Mouse (Mus musculus) embryonic facial prominence, embryonic 13.5 days (tissue): Measurements from ENCODE around the gene Flnb. TPM values are rescaled to one million over a fixed set of nuclear protein-coding genes. Genes with fewer than 3 reads are reported as not detected.

Experiments used
- ATAC-seq: fragments of 200-750 bp; cut with Nextera tagmentation; 2 replicates; pipeline ENCODE4 v1.8.0; 2017; ENCODE audit warnings: low read depth; ENCODE audit not compliant: insufficient number of reproducible peaks, insufficient read depth, low FRiP score, low TSS enrichment
- H3K27ac ChIP-seq: fragments of 300-500 bp; sonication (generic); 2 replicates; pipeline ENCODE4 v1.5.1; 2015; ENCODE audit warnings: moderate library complexity, mild to moderate bottlenecking, inconsistent platforms
- H3K27me3 ChIP-seq: fragments of 300-500 bp; sonication (generic); 2 replicates; pipeline ENCODE4 v1.6.1; 2015; ENCODE audit warnings: mild to moderate bottlenecking, inconsistent platforms
- H3K36me3 ChIP-seq: fragments of 300-500 bp; sonication (generic); 2 replicates; pipeline ENCODE4 v1.6.1; 2015; ENCODE audit warnings: mild to moderate bottlenecking, inconsistent platforms
- H3K4me1 ChIP-seq: fragments of 300-500 bp; sonication (generic); 2 replicates; pipeline ENCODE4 v1.6.1; 2015; ENCODE audit warnings: inconsistent platforms
- H3K4me2 ChIP-seq: fragments of 300-500 bp; sonication (generic); 2 replicates; pipeline ENCODE4 v1.6.1; 2015; ENCODE audit warnings: moderate library complexity, mild to moderate bottlenecking, inconsistent platforms
- H3K4me3 ChIP-seq: fragments of 300-500 bp; sonication (generic); 2 replicates; pipeline ENCODE4 v1.5.1; 2015; ENCODE audit warnings: mild to moderate bottlenecking, inconsistent platforms
- H3K9ac ChIP-seq: fragments of 300-500 bp; sonication (generic); 2 replicates; pipeline ENCODE4 v1.6.1; 2015; ENCODE audit warnings: mild to moderate bottlenecking, inconsistent platforms
- H3K9me3 ChIP-seq: fragments of 300-500 bp; sonication (generic); 2 replicates; pipeline ENCODE4 v1.6.1; 2016; ENCODE audit warnings: inconsistent platforms
- WGBS: fragments of 180-500 bp; shearing (Covaris S2); methylation state at CpG from one replicate; pipeline ENCODE4 v1.1.7; 2015; ENCODE audit warnings: mixed read lengths; 5-methylcytosine and 5-hydroxymethylcytosine counted together
- polyA plus RNA-seq: library from polyadenylated mRNA; unstranded; fragments of >200 nt; fragmentation: Nextera tagmentation; extraction: Ambion mirVana; gene quantifications from 2 replicates; pipeline ENCODE4 v1.2.1, GENCODE M21; 2015

The Flnb gene
- polyA plus RNA-seq, result 23.9 and 30.7 TPM in 2 replicates

DNA sequence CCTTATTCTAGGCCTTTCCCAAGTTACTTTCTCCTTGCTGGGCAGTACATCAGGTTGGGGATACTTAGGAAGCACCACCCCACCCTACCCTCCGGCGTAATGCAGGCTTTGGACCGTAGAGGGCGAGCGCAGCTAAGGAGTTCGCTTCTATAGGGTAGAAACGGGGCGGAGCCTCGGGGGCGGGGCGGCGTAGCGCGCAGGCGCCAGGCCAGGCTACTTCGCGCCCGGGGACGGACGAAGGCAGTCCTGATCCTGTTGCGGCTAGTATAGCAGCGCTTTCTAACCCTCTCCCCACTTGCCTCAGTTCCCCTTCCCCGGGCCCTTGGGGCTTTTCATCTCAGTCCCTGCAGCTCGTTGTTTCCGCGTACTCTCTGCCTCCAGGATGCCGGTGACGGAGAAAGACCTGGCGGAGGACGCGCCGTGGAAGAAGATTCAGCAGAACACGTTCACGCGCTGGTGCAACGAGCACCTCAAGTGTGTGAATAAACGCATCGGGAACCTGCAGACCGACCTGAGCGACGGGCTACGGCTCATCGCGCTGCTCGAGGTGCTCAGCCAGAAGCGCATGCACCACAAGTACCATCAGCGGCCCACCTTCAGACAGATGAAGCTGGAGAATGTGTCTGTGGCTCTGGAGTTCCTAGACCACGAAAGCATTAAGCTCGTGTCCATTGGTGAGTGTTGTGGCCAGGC, at the start of gene Flnb:
Gene Flnb, plus strand, starts transcription at position 188 of the 693 bp plus-strand sequence.
- under 1% methylated on average over 49 of the region's 49 CpGs for whole genome bisulfite sequencing
- ATAC-seq, result peak; percentile 93
- peak within 1 kb of the TSS; percentile 87 for H3K9ac ChIP-seq
- H3K27me3 ChIP-seq, result no peaks in the 10 kb centered on the region
- H3K9me3 ChIP-seq, result no peaks in the 10 kb centered on the region
- H3K4me3 ChIP-seq, result peak within 1 kb of the TSS; percentile 67
- H3K36me3 ChIP-seq, result no peaks in the 10 kb centered on the region
- H3K4me1 ChIP-seq, result peaks cover 39% of the 10 kb centered on the region
- H3K4me2 ChIP-seq, result peak within 1 kb of the TSS; percentile 88
- H3K27ac ChIP-seq, result peak within 1 kb of the TSS; percentile 80

DNA sequence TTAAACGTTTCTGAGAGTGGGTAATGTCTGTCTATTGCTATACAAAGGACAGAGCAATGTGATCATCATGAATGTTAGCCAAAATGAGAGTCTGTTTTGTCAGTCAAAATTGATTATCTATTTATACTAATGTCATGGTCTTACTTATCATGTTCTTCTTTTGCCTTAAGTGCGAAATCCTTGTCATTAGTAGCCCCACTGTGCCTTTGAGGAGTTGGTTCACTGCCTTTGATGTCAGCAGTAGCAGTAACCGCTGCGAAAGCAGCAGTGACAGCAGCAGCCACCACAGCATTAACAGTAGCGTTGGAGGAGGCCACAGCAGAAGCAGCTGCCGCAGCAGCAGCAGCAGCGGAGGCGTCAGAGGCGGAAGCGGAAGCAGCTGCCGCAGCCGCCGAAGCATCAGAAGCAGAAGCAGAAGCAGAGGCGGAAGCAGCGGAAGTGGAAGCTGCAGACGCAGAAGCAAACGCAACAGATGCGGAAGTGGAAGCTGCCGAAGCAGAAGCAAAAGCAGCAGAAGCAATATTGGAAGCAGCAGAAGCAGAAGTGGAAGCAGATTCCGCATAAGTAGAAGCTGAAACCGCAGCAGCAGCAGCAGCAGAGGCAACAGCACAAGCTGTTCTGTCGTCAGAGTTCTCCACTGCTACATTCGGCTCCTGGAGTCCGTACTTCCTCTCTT, 43.9 kb upstream of the Flnb start:
- 42% methylated on average over 24 of the region's 24 CpGs for WGBS
- 0 out of 2 replicates have a peak, but pooled peaks have one; percentile 26 for ATAC-seq

DNA sequence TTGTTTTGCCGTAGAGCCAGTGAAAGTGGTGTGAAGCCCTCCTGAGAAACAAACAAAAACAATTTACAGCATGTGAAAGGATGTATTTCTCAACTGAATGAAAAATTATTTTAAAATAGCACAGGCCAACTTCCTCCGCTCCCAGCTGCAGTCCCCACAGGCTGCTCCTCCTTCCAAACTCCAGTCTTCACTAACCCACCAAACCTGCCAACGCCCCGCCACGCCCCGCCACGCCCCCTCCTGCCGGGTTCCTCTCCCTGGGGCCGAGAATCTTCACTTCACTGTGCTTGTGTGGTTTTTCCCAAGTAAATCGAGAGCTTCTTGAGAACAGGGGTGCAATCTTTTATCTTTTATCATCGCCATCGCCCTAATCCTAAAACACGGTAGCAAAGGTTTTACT, 31.7 kb upstream of the Flnb start:
- Histone ChIP-seq H3K27me3 (peaks cover 2% of the 10 kb centered on the region), H3K27ac (no peak overlapping the region), H3K4me2 (no peak overlapping the region), H3K36me3 (no peaks in the 10 kb centered on the region), H3K9ac (no peak overlapping the region), H3K9me3 (no peaks in the 10 kb centered on the region), H3K4me3 (no peak overlapping the region), H3K4me1 (peaks cover 2% of the 10 kb centered on the region; the same call in 1 of the 2 replicates)
- 35% methylated on average over 13 of the region's 13 CpGs for WGBS
- no peak for ATAC-seq

More for the DNA sequence above, 43.9 kb upstream of the Flnb start:
- H3K27me3 ChIP-seq, result no peaks in the 10 kb centered on the region
- H3K27ac ChIP-seq, result peak overlapping the region; percentile 35; the same call in 1 of the 2 replicates
- H3K4me2 ChIP-seq, result peak overlapping the region; percentile 56
- H3K9ac ChIP-seq, result peak overlapping the region; percentile 67
- H3K9me3 ChIP-seq, result no peaks in the 10 kb centered on the region
- H3K36me3 ChIP-seq, result no peaks in the 10 kb centered on the region
- peak overlapping the region; percentile 48 for H3K4me3 ChIP-seq
- no peaks in the 10 kb centered on the region for H3K4me1 ChIP-seq

DNA sequence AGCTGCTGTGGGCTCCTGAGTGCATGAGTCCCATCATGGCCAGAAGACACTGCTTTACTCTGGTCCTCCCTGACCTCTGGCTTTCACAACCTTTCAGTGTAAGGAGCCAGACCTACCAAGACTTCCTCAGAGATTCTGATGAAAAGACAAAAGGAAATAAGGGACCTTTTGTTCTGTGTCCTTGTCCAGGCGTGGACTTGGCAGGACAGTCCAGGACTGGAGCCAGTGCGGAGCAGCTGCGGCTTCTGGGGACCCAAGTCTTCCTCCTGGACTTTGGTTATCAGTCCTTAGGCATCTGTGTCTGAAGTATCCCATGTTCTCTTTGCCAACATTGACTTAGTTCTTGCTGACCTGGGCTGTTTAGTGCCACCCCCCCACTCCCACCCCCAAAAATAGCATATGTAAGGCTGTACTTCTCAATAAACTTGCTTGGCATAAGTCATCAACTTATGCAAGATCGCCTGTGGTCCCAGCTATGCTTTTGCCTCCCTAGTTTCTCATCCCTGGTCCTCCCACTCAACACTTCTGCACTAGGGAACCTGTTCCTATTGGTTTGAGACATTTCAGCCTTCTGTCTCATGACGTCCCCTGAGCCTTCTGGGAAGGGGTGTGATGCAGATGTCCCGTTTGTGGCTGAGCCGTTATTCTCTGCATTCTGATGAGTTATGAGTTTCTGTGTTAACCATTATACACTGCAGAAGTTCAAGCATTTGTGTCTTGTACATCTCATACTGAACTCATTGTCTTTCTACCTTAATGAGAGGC, 28.3 kb upstream of the Flnb start:
- no peak overlapping the region for H3K4me3 ChIP-seq
- no peaks in the 10 kb centered on the region for H3K9me3 ChIP-seq
- H3K9ac ChIP-seq, result no peak overlapping the region
- H3K27ac ChIP-seq, result no peak overlapping the region
- no peaks in the 10 kb centered on the region for H3K36me3 ChIP-seq
- H3K4me1 ChIP-seq, result peaks cover 13% of the 10 kb centered on the region
- no peak for ATAC-seq
- no peak overlapping the region for H3K4me2 ChIP-seq
- WGBS, result 77% methylated on average over 7 of the region's 7 CpGs
- peaks cover 16% of the 10 kb centered on the region for H3K27me3 ChIP-seq

DNA sequence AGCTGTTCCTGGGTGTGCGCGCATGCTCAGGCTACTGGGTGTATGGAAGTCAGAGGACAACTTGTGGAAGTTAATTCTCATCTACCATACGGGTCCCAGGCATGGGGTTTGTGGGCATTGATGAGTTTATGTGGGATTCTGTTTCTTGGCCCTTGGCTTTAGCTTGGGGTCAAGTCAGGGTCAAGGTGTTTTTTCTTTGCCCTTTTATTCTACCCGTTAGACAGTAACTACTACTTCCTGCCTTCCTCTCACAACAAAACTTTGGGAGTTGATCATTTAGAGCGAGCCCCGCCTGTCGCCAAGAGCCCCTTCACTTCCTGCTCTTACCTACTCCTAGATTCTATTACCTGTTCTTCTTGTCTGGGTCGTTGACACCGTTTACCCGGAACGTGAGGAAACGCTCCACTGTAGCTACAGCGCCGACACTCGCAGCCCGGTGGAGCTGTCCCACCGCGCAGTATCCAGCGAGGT, 26.7 kb upstream of the Flnb start:
- WGBS, result 13% methylated on average over 19 of the region's 19 CpGs
- peak overlapping the region; percentile 41; the same call in 1 of the 2 replicates for H3K9ac ChIP-seq
- ATAC-seq, result no peak; the same call in 1 of the 2 replicates

DNA sequence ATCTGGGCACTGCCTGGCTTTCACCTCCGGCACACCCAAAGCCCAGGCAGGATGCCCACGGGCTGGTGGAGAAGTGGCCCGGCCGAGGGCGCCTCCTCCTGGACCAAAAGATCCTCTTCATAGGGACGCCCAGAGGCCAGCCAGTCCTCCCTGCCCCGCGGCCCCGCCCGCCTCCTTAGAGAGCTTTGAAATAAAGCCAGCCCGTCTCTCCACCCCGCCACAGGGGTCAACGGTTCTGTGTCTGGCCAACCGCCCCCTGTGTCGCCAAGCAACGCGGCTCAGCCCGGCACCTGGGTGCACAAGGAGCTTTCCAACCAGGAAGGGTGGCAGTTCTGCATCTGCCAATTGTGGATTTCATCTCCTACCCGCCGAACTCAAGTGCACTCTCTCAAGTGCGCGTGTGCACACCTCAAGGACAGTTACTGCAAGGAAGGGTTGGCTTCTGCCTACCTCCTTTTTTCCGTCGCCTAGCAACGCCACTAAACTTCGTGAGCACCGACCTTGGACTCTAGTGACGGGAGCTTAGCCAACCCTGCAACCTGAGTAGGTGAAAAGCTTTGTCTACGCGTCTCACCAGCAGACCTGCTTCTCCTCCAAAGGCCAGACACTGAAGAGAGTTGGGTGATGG, 26.1 kb upstream of the Flnb start, which contains the start of gene Gm26661:
Gene Gm26661, plus strand, starts transcription at position 56 of the 628 bp plus-strand sequence.
- Histone ChIP-seq H3K4me3 (peak within 1 kb of the TSS; percentile 40), H3K27me3 (peaks cover 16% of the 10 kb centered on the region), H3K4me1 (peaks cover 13% of the 10 kb centered on the region), H3K4me2 (peak within 1 kb of the TSS; percentile 66), H3K9ac (peak within 1 kb of the TSS; percentile 41; the same call in 1 of the 2 replicates), H3K27ac (no peak within 1 kb of the TSS), H3K36me3 (no peaks in the 10 kb centered on the region), H3K9me3 (no peaks in the 10 kb centered on the region)
- WGBS, result 1% methylated on average over 30 of the region's 30 CpGs
- ATAC-seq, result peak; percentile 73; the same call in 1 of the 2 replicates

More for the DNA sequence above, 26.7 kb upstream of the Flnb start:
- H3K9me3 ChIP-seq, result no peaks in the 10 kb centered on the region
- peaks cover 16% of the 10 kb centered on the region for H3K27me3 ChIP-seq
- peak overlapping the region; percentile 66 for H3K4me2 ChIP-seq
- H3K4me3 ChIP-seq, result peak overlapping the region; percentile 40
- no peaks in the 10 kb centered on the region for H3K36me3 ChIP-seq
- no peak overlapping the region for H3K27ac ChIP-seq
- H3K4me1 ChIP-seq, result peaks cover 13% of the 10 kb centered on the region

DNA sequence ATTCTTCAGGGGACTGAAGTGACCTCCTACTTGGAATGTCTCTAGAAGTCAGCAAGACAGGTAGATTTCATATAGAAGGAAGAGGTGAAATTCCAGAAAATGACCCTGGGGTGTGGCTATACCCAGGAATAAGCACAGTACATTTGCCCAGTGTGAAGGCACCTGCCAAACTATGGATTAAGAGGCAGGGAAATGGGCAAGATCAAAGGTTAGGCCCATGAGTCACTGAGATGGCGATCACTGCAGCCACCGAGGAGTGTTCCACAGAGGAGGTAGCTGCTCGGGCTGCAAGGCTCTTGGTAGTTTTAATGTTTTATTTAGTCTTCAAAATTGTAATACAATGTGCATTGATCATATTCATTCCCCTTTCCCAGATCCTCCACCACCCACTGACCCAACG, 21.8 kb upstream of the Flnb start:
- H3K4me3 ChIP-seq, result no peak overlapping the region
- H3K9me3 ChIP-seq, result peaks cover 4% of the 10 kb centered on the region; the same call in 1 of the 2 replicates
- ATAC-seq, result no peak
- no peak overlapping the region for H3K27ac ChIP-seq
- H3K27me3 ChIP-seq, result peaks cover 15% of the 10 kb centered on the region
- no peak overlapping the region for H3K4me2 ChIP-seq
- H3K9ac ChIP-seq, result no peak overlapping the region
- peaks cover 12% of the 10 kb centered on the region for H3K4me1 ChIP-seq
- no peaks in the 10 kb centered on the region for H3K36me3 ChIP-seq
- WGBS, result 78% methylated on average over 4 of the region's 4 CpGs

DNA sequence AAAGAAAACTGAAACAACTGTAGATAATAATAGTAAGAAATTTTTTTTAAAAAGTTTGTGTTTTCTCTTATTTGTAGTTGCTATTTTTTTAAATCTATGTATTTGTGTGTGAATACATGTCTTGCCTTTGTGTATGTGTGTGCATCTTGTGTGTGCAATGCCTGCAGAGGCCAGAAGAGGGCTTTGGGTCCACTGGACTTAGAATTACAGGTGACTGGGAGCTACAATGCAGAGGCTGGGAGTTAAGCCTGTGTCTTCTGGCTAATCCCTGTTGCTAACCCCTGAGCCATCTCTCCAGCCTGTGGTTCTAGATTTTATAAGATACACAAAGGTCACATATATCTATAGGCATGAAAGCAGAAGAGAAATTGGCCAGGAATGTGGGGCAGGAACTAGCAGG, 17.1 kb upstream of the Flnb start:
- no peak overlapping the region for H3K4me2 ChIP-seq
- no peak overlapping the region for H3K27ac ChIP-seq
- peaks cover 5% of the 10 kb centered on the region; the same call in 1 of the 2 replicates for H3K9me3 ChIP-seq
- no peak for ATAC-seq
- H3K4me3 ChIP-seq, result no peak overlapping the region
- H3K27me3 ChIP-seq, result no peaks in the 10 kb centered on the region
- H3K36me3 ChIP-seq, result no peaks in the 10 kb centered on the region
- H3K9ac ChIP-seq, result no peak overlapping the region
- no peaks in the 10 kb centered on the region for H3K4me1 ChIP-seq

DNA sequence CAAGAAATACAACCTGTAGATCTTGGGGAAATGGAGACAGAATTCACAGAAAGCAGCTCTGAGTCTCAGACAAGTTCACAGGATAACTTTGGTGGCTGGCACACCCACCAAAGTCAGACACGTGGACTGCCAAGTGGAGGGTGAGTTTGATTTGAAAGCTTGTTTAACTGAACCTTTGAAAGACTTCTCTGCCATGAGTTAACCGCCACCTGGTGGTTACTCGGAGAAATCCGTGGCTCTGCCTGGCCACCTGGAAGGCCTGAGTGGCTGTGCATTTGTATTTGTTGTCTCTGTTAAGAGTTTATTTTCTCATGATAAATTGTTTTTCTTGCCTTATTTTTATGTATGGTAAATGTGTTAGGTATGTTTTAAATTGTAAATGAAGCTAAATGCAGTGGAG, 15.9 kb upstream of the Flnb start:
- H3K36me3 ChIP-seq, result no peaks in the 10 kb centered on the region
- H3K9me3 ChIP-seq, result peaks cover 5% of the 10 kb centered on the region; the same call in 1 of the 2 replicates
- 7% methylated on average over 4 of the region's 4 CpGs for WGBS
- H3K27ac ChIP-seq, result no peak overlapping the region
- H3K9ac ChIP-seq, result no peak overlapping the region
- ATAC-seq, result no peak
- H3K4me2 ChIP-seq, result no peak overlapping the region
- H3K27me3 ChIP-seq, result no peaks in the 10 kb centered on the region
- no peaks in the 10 kb centered on the region for H3K4me1 ChIP-seq
- no peak overlapping the region for H3K4me3 ChIP-seq

DNA sequence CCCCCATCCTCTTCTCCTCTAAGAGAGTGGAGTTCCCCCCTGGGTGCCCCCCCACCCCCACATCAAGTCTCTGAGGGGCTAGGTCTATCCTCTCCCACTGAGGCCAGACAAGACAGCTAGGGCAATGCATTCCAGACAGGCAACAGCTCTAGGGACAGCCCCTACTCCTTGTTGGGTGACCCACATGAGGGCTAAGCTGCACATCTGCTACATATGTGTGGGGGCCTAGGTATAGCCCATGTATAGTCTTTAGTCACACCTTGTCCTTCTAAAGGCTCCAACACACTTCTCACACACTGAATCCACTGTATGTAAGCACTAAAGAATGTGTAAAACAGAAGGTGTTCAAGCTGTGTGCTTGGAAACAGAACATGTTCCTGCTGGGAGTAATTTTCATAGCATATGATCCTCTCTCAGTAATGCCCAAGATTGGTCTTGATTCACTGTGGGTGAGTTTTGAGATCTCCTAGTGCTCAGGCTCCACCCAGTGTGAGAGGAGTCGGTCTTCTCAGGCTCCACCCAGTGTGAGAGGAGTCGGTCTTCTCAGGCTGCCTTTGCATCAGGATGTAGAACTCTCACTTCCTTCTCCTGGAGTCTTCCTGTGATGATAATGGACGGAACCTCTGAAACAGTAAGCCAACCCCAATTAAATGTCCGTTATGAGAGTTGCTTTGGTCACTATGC, 13.7 kb upstream of the Flnb start:
- peaks cover 5% of the 10 kb centered on the region; the same call in 1 of the 2 replicates for H3K9me3 ChIP-seq
- no peaks in the 10 kb centered on the region for H3K27me3 ChIP-seq
- H3K9ac ChIP-seq, result no peak overlapping the region
- no peaks in the 10 kb centered on the region for H3K36me3 ChIP-seq
- H3K4me2 ChIP-seq, result no peak overlapping the region
- 63% methylated on average over 4 of the region's 4 CpGs for WGBS
- no peak overlapping the region for H3K27ac ChIP-seq
- no peak overlapping the region for H3K4me3 ChIP-seq
- ATAC-seq, result no peak
- 0 out of 2 replicates have a peak, but pooled peaks cover 4% of the 10 kb centered on the region for H3K4me1 ChIP-seq
